Mouse (Mus musculus) kidney, adult 2 months (tissue): Measurements from ENCODE around the gene Tnfrsf13c.

Experiments used
- CTCF ChIP-seq: fragments of 200-500 bp; conservative IDR thresholded peaks from 2 replicates; pipeline ENCODE4 v1.5.1; 2011; ENCODE audit warnings: low read depth, mild to moderate bottlenecking, control low read depth, low read length, moderate library complexity, mixed read lengths; ENCODE audit not compliant: insufficient read depth, insufficient read length
- POLR2A ChIP-seq: fragments of 200-500 bp; IDR thresholded peaks from one replicate; pipeline ENCODE4 v1.6.1; 2011; ENCODE audit warnings: low read depth, low read length, control low read depth

GRCm38 (mm10) chr15:82223657-82224601 lies at the start of gene Tnfrsf13c:
- TF ChIP-seq POLR2A (no peak), CTCF (no peak)
